Mouse (Mus musculus) forebrain, embryonic 13.5 days (tissue): ENCODE measurements at regions not wholly inside any gene's neighbourhood (a gene's known extent, or its start where the extent isn't known, plus 50 kb on each side); places are given as distances from the start of the nearest gene placed in this dataset.
"Not testable (repeated sequence)": the region's sequence is repeated elsewhere in the genome, so short reads cannot be mapped to it uniquely, and the experiment has no call there.

ENCODE experiments used
- ATAC-seq: fragments of 200-750 bp; cut with Nextera tagmentation; 2 replicates; pipeline ENCODE4 v1.8.0; 2017
- H3K27ac ChIP-seq: fragments of 300-500 bp; sonication (generic); 2 replicates; pipeline ENCODE4 v1.5.1; 2015; ENCODE audit warnings: inconsistent platforms, mild to moderate bottlenecking, moderate library complexity
- H3K27me3 ChIP-seq: fragments of 300-500 bp; sonication (generic); 2 replicates; pipeline ENCODE4 v1.6.1; 2015; ENCODE audit warnings: mild to moderate bottlenecking, inconsistent platforms
- H3K36me3 ChIP-seq: fragments of 300-500 bp; sonication (generic); 2 replicates; pipeline ENCODE4 v1.6.1; 2015; ENCODE audit warnings: mild to moderate bottlenecking, inconsistent platforms; ENCODE audit not compliant: poor library complexity, severe bottlenecking
- H3K4me1 ChIP-seq: fragments of 300-500 bp; sonication (generic); 2 replicates; pipeline ENCODE4 v1.6.1; 2015; ENCODE audit warnings: inconsistent platforms
- H3K4me2 ChIP-seq: fragments of 300-500 bp; sonication (generic); 2 replicates; pipeline ENCODE4 v1.6.1; 2015; ENCODE audit warnings: inconsistent platforms, mild to moderate bottlenecking, moderate library complexity
- H3K4me3 ChIP-seq: fragments of 300-500 bp; sonication (generic); 2 replicates; pipeline ENCODE4 v1.5.1; 2015; ENCODE audit warnings: mild to moderate bottlenecking, inconsistent platforms
- H3K9ac ChIP-seq: fragments of 300-500 bp; sonication (generic); 2 replicates; pipeline ENCODE4 v1.6.1; 2015; ENCODE audit warnings: mild to moderate bottlenecking, inconsistent platforms
- H3K9me3 ChIP-seq: fragments of 300-500 bp; sonication (generic); replicated peaks from 2 replicates; pipeline ENCODE4 v1.6.1; 2016; ENCODE audit warnings: inconsistent platforms
- WGBS: fragments of 180-500 bp; shearing (Covaris S2); methylation state at CpG from one replicate; pipeline ENCODE4 v1.1.7; 2015; 5-methylcytosine and 5-hydroxymethylcytosine counted together

- Histone ChIP-seq H3K36me3 (no peaks in the 10 kb centered on the region), H3K9ac (no peak overlapping the region), H3K4me1 (no peaks in the 10 kb centered on the region), H3K27ac (no peak overlapping the region), H3K27me3 (no peaks in the 10 kb centered on the region), H3K4me2 (no peak overlapping the region), H3K4me3 (no peak overlapping the region), H3K9me3 (no peaks in the 10 kb centered on the region)
- ATAC-seq, result no peak
- WGBS, result 95% methylated on average over 2 of the region's 2 CpGs
These were observed 1025.7 kb downstream of the Poteg start for GRCm38 (mm10) chr8:28473190-28473589.

- ATAC-seq, result 0 out of 2 replicates have a peak, but pooled peaks have one; percentile 30
- H3K4me1 ChIP-seq, result 0 out of 2 replicates have a peak, but pooled peaks cover 4% of the 10 kb centered on the region
- H3K4me2 ChIP-seq, result no peak overlapping the region
- 33% methylated on average over 3 of the region's 3 CpGs for WGBS
- H3K36me3 ChIP-seq, result no peaks in the 10 kb centered on the region
- H3K27me3 ChIP-seq, result no peaks in the 10 kb centered on the region
- H3K4me3 ChIP-seq, result no peak overlapping the region
- no peak overlapping the region for H3K27ac ChIP-seq
- no peaks in the 10 kb centered on the region for H3K9me3 ChIP-seq
- H3K9ac ChIP-seq, result no peak overlapping the region
These were observed 1040.4 kb downstream of the Poteg start for GRCm38 (mm10) chr8:28487913-28488312.

- WGBS, result 83% methylated on average over 5 of the region's 5 CpGs
- Histone ChIP-seq H3K4me1 (peaks cover 3% of the 10 kb centered on the region; the same call in 1 of the 2 replicates), H3K4me3 (no peak overlapping the region), H3K27me3 (no peaks in the 10 kb centered on the region), H3K9ac (no peak overlapping the region), H3K27ac (no peak overlapping the region; the same call in 1 of the 2 replicates), H3K4me2 (no peak overlapping the region), H3K9me3 (no peaks in the 10 kb centered on the region), H3K36me3 (no peaks in the 10 kb centered on the region)
- ATAC-seq, result peak; percentile 96
These were observed 1056.2 kb downstream of the Poteg start for GRCm38 (mm10) chr8:28503488-28504319.

GRCm38 (mm10) chr8:28523506-28523905 lies 1076.0 kb downstream of the Poteg start:
- H3K4me3 ChIP-seq, H3K4me2 ChIP-seq, H3K9me3 ChIP-seq, ATAC-seq, H3K36me3 ChIP-seq, H3K4me1 ChIP-seq, H3K27me3 ChIP-seq, H3K27ac ChIP-seq, H3K9ac ChIP-seq: not testable (repeated sequence)
- WGBS, result 80% methylated on average over 1 of the region's 1 CpGs

GRCm38 (mm10) chr8:28547236-28547635 lies 1099.8 kb downstream of the Poteg start:
- no peaks in the 10 kb centered on the region for H3K4me1 ChIP-seq
- ATAC-seq, result no peak
- no peak overlapping the region for H3K27ac ChIP-seq
- H3K4me3 ChIP-seq, result no peak overlapping the region
- H3K9ac ChIP-seq, result no peak overlapping the region
- no peaks in the 10 kb centered on the region for H3K27me3 ChIP-seq
- H3K36me3 ChIP-seq, result no peaks in the 10 kb centered on the region
- peaks cover 5% of the 10 kb centered on the region for H3K9me3 ChIP-seq
- no peak overlapping the region for H3K4me2 ChIP-seq

GRCm38 (mm10) chr8:28559881-28560280 lies 1112.4 kb downstream of the Poteg start:
- no peaks in the 10 kb centered on the region for H3K27me3 ChIP-seq
- H3K4me1 ChIP-seq, result no peaks in the 10 kb centered on the region
- no peak overlapping the region for H3K4me3 ChIP-seq
- H3K9me3 ChIP-seq, result 0 out of 2 replicates have a peak, but pooled peaks cover 3% of the 10 kb centered on the region
- no peak overlapping the region for H3K9ac ChIP-seq
- H3K36me3 ChIP-seq, result no peaks in the 10 kb centered on the region
- 78% methylated on average over 9 of the region's 9 CpGs for WGBS
- no peak for ATAC-seq
- no peak overlapping the region for H3K4me2 ChIP-seq
- H3K27ac ChIP-seq, result no peak overlapping the region

- ATAC-seq, result peak; percentile 84; the same call in 1 of the 2 replicates
- H3K4me1 ChIP-seq, result no peaks in the 10 kb centered on the region
These were observed 1131.8 kb downstream of the Poteg start for GRCm38 (mm10) chr8:28579250-28579651.

GRCm38 (mm10) chr8:28580821-28581220 lies 1133.4 kb downstream of the Poteg start:
- Histone ChIP-seq H3K4me1 (no peaks in the 10 kb centered on the region), H3K27me3 (no peaks in the 10 kb centered on the region), H3K36me3 (no peaks in the 10 kb centered on the region), H3K27ac (no peak overlapping the region), H3K4me3 (no peak overlapping the region), H3K9ac (no peak overlapping the region), H3K4me2 (no peak overlapping the region), H3K9me3 (no peaks in the 10 kb centered on the region)
- WGBS, result 96% methylated on average over 2 of the region's 2 CpGs
- ATAC-seq, result no peak

More at GRCm38 (mm10) chr8:28579250-28579651, 1131.8 kb downstream of the Poteg start:
- Histone ChIP-seq H3K4me3 (no peak overlapping the region), H3K9me3 (no peaks in the 10 kb centered on the region), H3K27ac (no peak overlapping the region), H3K27me3 (no peaks in the 10 kb centered on the region), H3K4me2 (no peak overlapping the region), H3K9ac (no peak overlapping the region), H3K36me3 (no peaks in the 10 kb centered on the region)
- 52% methylated on average over 8 of the region's 8 CpGs for WGBS

GRCm38 (mm10) chr8:28589999-28590398 lies 1142.5 kb downstream of the Poteg start:
- no peak for ATAC-seq
- Histone ChIP-seq H3K4me3 (no peak overlapping the region), H3K27ac (no peak overlapping the region), H3K4me2 (no peak overlapping the region), H3K9me3 (no peaks in the 10 kb centered on the region), H3K9ac (no peak overlapping the region), H3K27me3 (no peaks in the 10 kb centered on the region), H3K36me3 (no peaks in the 10 kb centered on the region), H3K4me1 (no peaks in the 10 kb centered on the region)

GRCm38 (mm10) chr8:28593238-28593637 lies 1145.8 kb downstream of the Poteg start:
- no peak overlapping the region for H3K9ac ChIP-seq
- WGBS, result 93% methylated on average over 3 of the region's 3 CpGs
- no peak for ATAC-seq
- no peak overlapping the region for H3K4me2 ChIP-seq
- no peaks in the 10 kb centered on the region for H3K27me3 ChIP-seq
- peaks cover 17% of the 10 kb centered on the region for H3K4me1 ChIP-seq
- H3K4me3 ChIP-seq, result no peak overlapping the region
- no peaks in the 10 kb centered on the region for H3K36me3 ChIP-seq
- H3K9me3 ChIP-seq, result no peaks in the 10 kb centered on the region
- no peak overlapping the region for H3K27ac ChIP-seq

- Histone ChIP-seq H3K4me1 (peaks cover 17% of the 10 kb centered on the region), H3K27me3 (no peaks in the 10 kb centered on the region), H3K9me3 (no peaks in the 10 kb centered on the region), H3K9ac (no peak overlapping the region), H3K4me2 (no peak overlapping the region), H3K36me3 (no peaks in the 10 kb centered on the region), H3K27ac (no peak overlapping the region), H3K4me3 (no peak overlapping the region)
- 75% methylated on average over 12 of the region's 12 CpGs for WGBS
- ATAC-seq, result no peak
These were observed 1146.7 kb downstream of the Poteg start for GRCm38 (mm10) chr8:28594191-28594590.

- Histone ChIP-seq H3K4me3 (no peak overlapping the region), H3K27ac (no peak overlapping the region), H3K36me3 (no peaks in the 10 kb centered on the region), H3K9me3 (no peaks in the 10 kb centered on the region), H3K9ac (no peak overlapping the region), H3K27me3 (no peaks in the 10 kb centered on the region), H3K4me1 (peaks cover 17% of the 10 kb centered on the region), H3K4me2 (no peak overlapping the region)
- WGBS, result 53% methylated on average over 8 of the region's 8 CpGs
- no peak for ATAC-seq
These were observed 1147.1 kb downstream of the Poteg start for GRCm38 (mm10) chr8:28594606-28595005.

- H3K4me2 ChIP-seq, result no peak overlapping the region
- 57% methylated on average over 5 of the region's 5 CpGs for WGBS
- H3K27me3 ChIP-seq, result no peaks in the 10 kb centered on the region
- peak overlapping the region; percentile 61 for H3K27ac ChIP-seq
- no peaks in the 10 kb centered on the region for H3K36me3 ChIP-seq
- peaks cover 17% of the 10 kb centered on the region for H3K4me1 ChIP-seq
- H3K9ac ChIP-seq, result no peak overlapping the region
- no peaks in the 10 kb centered on the region for H3K9me3 ChIP-seq
- ATAC-seq, result peak; percentile 65; the same call in 1 of the 2 replicates
- H3K4me3 ChIP-seq, result no peak overlapping the region
These were observed 1148.4 kb downstream of the Poteg start for GRCm38 (mm10) chr8:28595880-28596279.
